Mouse (Mus musculus) T-cell, adult 2 months (primary cell): Measurements from ENCODE around the gene Pabpn1l.

ENCODE experiments used
- DNase-seq: peaks from one replicate; pipeline ENCODE4 v3.0.0; 2022; ENCODE audit warnings: low spot score

Gene Pabpn1l

DNA sequence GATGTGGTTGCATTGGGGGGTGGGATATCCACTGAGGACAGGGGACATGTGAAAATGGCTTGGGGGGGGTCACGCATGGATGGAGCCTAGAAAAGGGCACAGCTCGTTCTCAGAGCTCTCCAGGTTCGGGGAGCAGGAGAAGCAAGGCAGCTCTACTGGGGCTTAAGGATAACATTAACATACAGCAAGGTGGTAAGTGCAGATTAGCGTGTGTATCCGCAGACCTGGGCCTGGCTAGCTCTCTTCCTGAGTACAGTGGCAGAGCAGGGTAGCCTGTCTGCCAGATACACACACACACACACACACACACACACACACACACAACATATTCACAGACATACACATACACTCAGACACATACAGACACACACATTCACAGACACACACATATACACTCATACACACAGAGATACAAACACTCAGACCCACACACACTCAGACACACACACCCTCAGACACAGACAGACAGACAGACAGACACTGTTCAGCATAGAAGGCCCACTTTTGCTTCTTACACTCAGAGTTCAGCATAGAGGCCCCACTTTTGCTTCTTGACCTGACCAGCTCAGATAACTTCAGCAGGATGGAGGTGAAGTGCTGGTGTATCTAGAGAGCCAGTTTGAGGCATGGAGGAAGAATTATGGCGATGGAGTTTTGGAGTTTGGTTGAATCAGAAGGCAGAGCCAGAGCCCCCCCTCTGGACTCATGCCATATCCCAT lies 3.7 kb downstream of the Pabpn1l start:
- no peak for DNase-seq

DNA sequence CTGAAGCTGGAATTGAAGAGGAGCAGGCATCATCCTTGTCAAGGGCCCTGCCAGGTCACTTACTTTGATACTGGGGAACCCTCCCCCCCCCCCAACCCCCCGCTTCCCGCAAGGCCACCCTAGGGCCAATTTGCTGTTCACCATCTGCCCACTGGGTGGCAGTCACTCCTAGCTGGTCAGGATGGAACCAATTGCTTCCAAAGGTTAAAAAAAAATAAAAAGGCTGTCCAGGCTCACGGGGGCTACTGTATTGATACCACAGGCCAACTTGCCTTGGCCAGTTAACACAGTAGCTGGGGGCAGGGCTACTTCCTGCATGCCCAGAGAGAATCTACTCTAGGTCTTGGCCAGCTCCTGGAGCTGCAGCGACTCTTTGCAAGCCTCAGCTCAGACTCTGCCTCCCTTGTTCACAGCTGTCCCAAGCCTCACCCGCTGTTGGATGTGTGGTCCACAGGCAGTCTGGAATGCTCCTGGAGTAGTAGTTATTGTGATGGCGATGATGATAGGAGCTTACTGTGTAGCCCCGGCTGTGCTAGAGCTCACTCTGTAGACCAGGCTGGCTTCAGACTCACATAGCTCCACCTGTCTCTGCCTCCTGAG lies 4.5 kb downstream of the Pabpn1l start:
- DNase-seq = peak; percentile 64

DNA sequence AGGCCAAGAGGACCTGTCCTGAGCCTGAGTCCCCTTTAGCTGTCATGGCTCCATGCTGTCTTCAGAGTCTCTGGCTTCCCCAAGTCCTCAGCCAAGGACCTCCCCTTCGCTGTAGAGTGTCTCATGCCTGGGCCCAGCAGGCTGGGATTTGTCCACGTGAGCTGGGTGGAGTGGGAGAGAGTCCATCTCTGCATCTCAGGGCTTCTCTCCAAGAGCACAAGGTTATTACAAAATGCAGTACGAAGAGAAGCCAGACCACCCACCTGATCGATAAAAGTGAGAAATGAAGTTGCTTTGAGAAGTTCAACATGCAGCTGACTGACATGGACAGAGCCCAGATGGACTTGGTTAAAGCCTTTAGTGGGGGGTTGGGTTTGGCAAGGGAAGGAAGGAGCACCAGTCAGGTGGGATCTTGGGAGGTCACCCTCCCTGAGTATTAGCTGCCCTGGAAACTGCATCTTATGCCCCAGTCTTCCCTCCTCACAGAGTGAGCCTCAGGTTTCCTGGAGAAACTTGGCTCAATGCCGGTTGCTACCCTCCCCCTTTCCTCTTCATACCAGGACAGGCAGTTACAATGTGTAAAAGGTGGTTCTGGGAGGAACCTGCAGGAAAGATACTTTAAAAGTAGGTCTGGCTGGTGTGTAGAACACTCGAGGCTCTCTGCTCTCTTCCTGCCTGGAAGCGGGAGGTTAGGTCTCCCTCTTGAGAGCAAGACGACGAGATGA lies 6.2 kb downstream of the Pabpn1l start:
- DNase-seq = no peak

DNA sequence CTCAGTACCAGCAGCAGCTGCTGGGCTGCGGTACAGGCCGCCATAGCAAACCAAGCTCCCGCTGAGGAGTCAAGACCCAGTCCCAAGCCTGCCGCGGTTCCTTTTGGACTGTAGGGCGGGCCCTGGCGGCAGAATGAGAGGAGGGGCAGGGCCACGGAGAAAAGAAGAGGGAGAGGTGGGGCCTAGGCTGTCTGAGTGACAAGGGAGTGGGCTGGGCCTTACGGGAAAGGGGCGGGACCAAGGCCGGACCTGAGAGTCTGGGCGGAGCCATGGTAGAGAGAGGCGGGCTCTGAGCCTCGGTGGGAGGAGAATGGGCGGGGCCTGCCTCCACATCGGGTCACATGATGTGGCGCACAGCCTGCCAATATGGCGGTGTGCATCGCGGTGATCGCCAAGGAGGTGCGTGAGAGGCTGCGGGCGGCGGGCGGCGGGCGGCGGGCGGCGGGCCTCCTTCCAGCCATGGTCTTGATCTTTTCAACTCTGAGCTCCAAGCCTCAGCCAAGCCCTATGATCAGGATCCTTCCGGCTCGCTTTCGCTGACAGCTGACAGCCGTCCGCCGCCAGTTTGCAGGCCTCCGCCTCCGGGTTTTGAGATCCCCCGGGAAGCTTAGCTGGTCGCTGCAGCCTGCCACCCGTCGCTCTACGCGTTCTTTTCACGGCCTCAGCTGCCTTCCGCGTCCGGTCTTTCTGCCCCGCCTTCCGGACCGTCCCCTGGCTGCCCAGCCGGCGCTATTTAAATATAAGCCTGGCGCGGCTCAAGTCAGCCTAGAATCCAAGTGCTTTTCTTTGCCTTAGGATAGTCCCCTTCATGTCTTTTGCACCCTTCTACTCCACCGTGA lies 11.0 kb downstream of the Pabpn1l start, which contains the start of the genes Galns and Trappc2l:
Gene Galns, minus strand, starts transcription at position 169 of the 839 bp plus-strand sequence.
Gene Trappc2l, plus strand, starts transcription at position 346 of the 839 bp plus-strand sequence.
- peak; percentile 96 for DNase-seq

DNA sequence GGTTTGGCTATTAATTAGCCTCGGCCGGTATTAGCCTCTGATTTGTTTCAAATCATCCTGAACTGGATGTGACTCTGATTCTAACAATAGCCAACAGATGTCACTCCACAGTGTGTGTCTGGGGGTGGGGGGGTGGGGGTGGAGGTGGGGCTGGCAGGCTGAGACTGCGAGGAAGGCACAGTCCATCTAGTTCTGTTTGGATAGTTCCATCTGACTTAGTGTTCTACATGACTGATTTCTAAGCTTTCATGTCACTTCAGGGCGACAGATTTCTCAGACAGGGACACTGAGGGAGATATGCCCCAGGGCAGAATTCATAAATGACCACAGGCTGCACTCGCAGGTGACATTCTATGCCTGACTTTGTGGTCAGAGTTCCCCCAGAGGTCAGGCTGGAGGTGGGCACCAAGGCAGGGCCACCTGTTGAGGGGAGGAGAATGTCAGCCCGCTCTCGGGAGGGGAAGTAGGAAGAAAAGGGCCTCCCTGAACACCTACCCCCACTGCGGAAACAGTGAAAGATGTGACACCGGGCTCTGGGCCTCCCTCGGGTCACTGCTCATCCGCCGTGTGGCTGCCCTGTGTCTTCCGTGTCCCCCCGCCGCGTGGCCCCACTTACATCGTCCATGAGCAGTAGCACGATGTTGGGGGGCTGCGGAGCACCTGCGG lies 11.8 kb downstream of the Pabpn1l start:
- no peak for DNase-seq

DNA sequence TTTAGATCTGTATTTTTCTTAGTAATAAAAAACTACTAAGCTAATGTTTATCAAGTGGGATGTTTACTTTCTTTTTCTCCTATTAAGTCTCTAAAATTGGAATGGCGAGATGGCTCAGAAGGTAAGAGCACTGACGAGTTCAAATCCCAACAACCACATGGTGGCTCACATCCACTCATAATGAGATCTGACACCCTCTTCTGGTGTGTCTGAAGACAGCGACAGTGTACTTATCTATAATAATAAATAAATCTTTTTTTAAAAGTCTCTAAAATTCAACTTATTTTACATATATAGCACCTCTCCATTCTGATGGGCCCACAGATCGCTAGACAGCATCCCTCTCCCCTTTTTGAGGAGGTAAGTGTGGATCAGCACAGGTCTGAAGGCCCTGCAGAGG lies 12.3 kb downstream of the Pabpn1l start:
- no peak for DNase-seq

DNA sequence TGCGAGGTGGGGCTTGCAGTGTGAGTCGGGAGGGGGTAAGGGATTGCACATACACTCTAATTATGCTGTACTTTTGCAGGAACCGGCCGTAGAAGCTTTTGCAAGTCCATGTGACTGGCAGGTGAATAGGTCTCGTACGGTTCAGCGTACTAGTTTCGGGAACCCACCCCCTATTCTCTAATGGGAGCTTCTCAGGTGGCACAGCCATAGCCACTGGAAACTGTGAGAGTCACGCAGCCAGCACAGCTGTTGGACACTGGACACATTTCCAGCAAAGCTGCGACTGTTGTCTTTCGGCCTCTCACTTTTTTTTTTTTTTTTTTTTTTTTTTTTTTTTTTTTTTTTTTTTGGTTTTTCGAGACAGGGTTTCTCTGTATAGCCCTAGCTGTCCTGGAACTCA lies 15.7 kb downstream of the Pabpn1l start:
- no peak for DNase-seq

DNA sequence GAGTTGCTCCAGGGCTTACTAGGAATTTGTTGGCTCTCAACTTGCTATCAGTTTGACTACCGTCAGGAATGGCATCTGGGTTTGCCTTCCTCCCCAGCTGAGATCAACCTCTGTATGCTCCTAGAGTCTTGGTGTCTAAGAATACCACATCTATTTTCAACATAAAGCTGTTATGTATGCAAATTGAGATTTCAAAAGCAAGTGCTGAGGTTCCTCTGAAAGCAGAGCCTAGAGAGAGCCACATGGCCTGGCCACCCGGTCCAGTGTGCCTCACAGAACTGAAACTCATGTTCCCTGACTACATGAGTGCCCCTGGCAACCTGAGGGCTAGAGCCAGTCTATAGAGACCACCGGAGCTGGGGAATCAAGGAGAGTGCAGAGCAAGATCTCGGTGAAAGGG lies 17.2 kb downstream of the Pabpn1l start:
- DNase-seq = no peak

DNA sequence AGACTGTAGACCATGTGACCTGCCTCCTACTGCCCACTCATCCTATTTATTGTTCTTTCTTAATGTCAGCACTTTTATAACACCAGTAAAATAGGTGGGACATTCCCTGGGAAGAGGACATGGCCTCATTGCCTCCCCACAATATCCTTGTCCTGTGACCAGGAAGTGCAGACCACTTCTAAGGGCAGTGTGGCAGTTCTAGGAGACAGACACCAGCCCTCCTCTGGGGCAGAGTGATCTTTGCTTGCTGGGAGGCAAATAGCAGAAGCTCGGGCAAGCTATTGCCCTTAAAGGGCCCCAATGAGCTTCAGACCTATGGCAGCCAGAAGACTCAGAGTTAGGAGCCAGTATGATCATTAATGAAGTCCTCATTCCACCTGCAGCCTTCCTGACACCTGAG lies 17.9 kb downstream of the Pabpn1l start:
- DNase-seq = no peak

DNA sequence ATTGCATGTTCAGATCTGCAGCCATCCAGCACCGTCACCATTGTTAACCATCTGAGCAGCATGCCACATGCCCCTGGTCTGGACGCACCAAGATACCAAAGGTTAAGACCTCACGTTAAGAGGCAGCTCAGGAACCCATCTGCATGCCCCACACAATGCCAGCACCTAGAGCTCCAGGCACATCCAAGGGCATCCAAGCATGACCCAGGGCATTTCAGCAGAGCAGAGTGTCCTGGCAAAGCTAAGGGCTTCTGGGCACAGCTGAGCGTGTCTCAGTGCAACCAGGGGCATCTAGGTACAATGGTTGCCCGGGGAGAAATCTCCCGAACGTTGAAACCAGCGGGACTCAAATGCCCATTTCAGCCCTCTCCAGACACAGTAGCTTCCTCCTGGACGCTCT lies 21.9 kb downstream of the Pabpn1l start:
- DNase-seq = no peak

DNA sequence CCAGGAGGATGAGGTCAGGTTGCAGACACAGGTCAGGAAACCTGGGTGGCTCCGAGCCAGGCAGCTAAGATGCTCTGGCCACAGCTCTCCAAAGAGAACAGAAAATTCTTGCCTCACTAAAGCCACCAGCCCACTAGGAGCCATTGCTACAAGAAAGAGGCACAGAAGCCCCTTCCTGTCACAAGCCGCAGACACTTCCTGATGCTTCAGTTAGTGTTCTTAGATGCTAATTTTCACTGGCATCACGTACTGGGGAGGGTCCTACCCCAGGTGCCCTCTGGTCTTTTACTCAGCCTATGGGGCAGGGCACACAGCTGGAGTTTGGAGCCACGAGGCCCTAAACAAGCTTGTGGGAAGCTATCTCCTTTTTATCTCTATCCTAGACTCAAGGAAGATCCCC lies 26.5 kb downstream of the Pabpn1l start:
- no peak for DNase-seq

DNA sequence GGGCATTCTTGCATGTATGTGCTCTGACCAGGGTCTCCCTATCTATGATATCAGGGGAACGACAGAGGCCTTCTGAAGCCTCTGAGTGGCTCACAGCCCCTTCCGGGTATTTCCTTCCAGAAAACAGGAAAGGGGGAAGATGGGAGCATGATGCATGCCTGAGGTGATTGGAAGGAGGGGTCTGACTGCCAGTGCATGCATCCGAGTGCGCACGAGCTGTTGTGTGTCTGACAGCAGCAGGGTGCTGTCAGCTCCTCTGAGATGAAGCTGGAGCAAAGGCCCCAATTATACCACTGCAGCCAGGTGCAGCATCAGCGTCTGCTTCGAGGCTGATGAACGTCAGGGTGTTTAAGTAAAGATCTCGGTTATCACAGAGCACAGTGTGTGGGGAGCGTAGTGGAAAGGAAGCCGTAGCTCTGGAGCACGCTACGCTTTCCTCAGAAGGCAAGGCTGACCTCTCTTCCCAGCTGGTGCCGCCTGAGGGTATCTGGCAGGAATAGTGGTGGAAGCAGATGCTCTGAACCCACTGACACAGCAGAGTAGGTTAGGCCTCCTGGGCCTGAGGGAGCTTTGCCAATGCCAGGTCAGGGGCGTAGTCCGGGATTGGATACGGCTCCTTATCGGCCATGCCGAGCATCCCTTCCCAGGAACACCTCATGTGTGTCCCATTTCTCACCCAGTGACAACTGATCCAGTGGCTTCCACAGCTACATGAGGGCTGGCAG lies 28.6 kb downstream of the Pabpn1l start:
- DNase-seq = no peak

DNA sequence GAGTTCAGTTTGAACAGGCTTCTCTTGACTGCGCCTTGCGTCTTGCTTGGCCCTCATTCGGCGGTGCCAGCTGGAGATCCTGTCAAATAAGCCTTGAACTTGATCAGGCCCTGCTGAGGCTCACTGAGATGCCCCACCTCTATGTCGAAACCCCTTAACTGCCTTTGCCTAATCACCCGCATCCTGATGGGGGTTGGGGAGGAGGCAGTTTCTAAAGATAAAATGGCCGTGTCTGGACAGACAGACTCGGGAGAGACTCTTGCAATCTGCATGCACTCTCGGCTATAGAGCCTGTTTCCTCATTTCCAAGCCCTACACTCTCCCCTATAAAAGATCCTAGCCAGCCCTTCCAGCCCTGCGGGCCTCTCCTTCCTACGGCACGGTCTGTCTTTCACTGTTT lies 29.3 kb downstream of the Pabpn1l start:
- DNase-seq = no peak

DNA sequence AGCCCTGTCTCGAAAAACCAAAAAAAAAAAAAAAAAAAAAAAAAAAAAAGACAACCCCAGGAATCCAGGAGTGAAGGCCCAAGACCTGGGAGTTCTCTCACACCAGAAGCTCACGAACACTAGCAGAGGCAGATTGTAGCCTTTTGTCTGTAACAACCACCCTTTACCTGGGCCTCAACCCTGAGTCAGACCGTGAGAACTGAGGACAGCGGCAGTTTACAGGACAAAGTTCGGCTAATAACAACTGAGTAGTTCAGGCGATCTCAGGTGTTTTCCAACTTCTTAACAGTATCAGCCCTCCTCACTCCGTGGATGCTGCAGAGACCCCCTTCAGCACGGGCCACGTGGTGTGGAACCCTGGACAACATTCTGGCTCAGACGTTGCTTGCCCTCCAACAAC lies 35.8 kb downstream of the Pabpn1l start:
- DNase-seq = no peak

DNA sequence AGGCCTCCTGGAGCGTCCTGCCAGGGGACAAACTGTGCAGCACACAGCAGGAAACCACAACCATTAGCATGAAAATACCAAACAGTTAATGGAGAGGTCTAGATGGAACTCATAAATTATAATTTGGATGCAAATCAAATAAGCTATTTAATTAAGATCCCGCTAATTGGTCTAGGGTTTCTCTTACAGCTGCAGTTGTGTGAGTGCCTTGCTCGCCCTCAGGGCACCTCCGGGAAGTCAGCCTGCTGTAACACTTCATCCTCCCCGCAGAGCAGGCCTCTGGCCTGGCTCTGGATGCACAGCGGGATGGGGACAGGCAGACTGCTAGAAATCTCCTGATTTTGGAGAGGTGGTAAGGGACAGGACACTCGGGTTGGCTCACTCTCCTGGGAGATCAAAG lies 36.4 kb downstream of the Pabpn1l start:
- DNase-seq = no peak

DNA sequence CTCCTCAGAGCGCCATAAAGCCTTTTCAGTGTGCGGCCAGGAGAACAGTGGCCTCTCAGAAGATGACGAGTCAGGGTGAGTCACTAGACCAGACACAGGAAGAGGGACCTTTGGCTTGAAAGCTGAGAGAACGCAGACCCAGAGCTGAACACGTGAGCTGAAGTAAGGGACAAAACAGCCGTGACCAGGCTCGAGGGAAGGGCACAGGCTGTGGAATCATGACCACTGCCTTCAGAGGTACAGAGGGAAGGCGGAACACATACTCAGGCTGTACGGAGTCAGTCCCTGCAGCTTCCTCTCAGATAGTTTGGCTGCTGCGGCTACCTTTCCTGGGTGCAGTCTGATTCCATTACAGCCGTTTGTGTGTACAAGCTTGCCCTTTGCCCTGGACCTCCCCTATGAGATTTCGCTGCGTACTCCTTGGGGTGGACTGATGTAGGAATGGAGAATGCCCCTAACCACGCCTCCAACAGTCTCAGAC lies 37.1 kb downstream of the Pabpn1l start:
- DNase-seq = no peak

DNA sequence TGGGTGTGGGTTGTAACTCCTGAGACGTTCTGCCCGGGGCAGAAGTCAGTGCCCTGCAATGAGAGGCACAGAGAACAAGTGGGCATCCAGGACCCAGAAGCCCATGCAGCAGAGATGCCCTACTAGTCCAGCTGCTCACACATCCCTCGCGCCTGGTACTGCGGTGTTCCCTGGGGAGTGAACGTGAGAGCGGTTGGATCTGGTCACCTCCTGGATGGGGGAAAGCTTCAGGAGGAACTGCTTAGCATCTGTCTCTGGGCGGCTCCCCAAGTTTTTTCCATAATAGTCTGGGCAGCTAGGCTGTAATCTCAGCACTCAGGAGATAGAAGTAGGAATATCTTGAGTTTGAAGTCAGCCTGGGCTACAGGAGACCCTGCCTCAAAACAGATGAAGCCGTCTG lies 37.6 kb downstream of the Pabpn1l start:
- no peak for DNase-seq

DNA sequence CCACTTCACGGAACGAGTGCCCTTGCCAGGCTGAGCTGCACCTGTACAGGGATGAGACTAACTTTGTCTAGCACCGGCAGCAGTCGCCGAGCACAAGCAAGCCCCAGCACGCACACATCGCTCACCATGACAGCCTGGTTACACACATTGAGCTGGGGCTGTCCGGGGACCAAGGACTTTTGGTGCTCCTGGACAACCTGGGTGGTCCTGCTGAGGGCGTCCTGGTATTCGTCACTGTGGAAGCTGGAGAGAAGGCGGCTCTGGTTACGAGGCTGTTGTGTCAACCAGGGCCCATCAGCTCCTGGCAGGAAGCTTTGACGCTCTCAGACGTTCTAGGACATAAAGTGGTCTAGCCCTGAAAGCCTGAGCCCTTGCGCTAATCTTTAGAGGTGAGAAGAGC lies 41.6 kb downstream of the Pabpn1l start:
- no peak for DNase-seq

DNA sequence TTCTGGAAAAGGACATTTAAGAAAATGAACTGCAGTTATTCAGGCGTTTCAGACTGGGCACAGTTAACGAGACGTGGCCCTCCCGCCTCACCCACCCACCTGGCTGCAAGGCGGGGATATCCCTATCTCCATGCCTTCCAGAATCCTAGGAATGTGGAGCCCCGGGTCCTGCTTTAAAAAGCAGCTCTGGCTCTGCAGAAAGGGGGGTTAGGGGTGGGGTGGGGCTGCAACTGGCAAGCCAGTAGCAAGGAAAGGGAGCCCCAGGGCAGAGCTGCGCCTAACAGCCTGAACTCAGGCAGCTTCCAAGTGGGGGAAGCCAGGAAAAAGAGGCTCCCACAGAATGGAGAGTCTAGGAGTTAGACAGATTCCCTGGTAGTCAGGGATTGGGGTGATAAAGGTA lies 43.3 kb downstream of the Pabpn1l start:
- no peak for DNase-seq

DNA sequence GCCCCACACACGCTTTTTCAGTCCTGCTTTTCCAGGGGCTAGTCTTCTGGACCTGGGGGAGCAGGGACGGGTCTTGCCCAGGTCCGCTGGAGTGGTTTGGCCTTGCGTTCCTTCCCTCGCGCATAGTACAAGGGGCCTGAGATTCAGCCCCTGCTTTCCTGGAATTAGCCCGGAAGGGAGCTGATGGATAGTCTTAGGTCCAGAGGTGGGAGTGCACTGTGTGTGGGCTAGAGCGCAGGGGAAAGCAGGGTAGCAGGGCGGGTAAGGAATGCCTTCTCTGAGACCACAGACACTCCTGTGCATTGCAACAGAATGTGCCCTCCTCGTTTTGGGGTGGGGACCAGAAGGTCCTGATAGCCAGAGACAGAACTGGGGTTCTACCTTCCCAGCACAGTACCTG lies 45.4 kb downstream of the Pabpn1l start:
- no peak for DNase-seq

DNA sequence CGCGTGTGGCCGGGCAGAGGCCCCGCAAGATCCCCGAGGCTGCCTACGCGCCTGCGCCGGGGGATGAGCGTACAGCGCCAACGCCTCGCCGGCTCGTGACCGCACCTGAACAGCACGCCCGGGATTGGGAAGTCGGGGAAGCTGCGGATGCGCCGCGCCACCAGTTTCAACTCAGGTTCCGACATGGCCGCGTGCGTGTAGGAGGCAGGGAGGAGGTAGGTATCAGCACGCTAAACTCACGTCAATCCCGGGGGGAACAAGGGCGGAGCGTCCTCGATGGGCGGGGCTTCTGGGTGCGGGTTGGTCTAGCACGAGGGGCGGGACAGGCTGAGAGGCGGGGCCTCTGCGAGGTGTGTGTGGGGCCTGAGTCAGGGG lies 45.9 kb downstream of the Pabpn1l start, which contains the start of gene Aprt:
Gene Aprt, minus strand, starts transcription at position 262 of the 375 bp plus-strand sequence.
- DNase-seq = peak; percentile 95
